Comparison of ENCODE assay signal across 16 mouse cellular contexts in the genomic region with DNA sequence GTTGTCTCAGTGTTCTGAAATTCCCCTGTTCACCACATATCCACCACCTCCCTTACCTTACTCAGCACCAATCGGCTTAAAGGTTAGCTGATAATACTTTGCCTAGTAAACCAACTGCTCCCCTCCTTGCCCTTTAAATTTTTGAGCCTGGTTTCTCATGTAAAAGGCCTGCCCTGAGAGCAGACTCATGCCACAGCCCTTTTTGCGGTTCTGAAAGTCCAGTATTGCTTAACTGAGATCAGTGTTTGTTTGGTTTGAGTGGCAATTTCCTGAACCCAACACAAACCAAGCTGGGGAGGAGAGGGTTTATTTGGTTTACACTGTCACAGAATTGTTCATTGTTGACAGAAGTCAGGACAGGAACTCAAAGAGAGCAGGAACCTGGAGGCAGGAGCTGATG.
"Had no signal": no experiment of that assay in that cellular context is flagged by ENCODE, and none has a peak within 500 bp of the region (broad histone marks: within the 10 kb centered on the region; RNA-seq: fewer than 3 reads in every experiment).

No protein-coding gene starts in this region.

- ATAC-seq: hindbrain, embryonic 16.5 days; intestine, embryonic 16.5 days had no signal

- DNase-seq: gastrocnemius, adult 2 months; gastrocnemius, postnatal 10 days; gastrocnemius, postnatal 25 days; heart, adult 18-20 months; heart, postnatal 10 days; heart, postnatal 4 days; kidney, adult 11 months; kidney, adult 2 months; kidney, adult 9 months; kidney, postnatal 14 days; kidney, postnatal 36 days; layer of hippocampus, adult 9-11 months; layer of hippocampus, postnatal 36 days; left cerebral cortex, postnatal 4 days had no signal
